Mouse (Mus musculus) cerebellum, adult 9-11 months (tissue): ENCODE measurements around the gene Sars2.
A peak's percentile ranks its signal among the peaks of the same experiment; 100 is the strongest.
"Not testable (repeated sequence)": the region's sequence is repeated elsewhere in the genome, so short reads cannot be mapped to it uniquely, and the experiment has no call there.

Source experiments
- DNase-seq: peaks from one replicate; pipeline ENCODE4 v3.0.0; 2022

Sars2 gene

DNA sequence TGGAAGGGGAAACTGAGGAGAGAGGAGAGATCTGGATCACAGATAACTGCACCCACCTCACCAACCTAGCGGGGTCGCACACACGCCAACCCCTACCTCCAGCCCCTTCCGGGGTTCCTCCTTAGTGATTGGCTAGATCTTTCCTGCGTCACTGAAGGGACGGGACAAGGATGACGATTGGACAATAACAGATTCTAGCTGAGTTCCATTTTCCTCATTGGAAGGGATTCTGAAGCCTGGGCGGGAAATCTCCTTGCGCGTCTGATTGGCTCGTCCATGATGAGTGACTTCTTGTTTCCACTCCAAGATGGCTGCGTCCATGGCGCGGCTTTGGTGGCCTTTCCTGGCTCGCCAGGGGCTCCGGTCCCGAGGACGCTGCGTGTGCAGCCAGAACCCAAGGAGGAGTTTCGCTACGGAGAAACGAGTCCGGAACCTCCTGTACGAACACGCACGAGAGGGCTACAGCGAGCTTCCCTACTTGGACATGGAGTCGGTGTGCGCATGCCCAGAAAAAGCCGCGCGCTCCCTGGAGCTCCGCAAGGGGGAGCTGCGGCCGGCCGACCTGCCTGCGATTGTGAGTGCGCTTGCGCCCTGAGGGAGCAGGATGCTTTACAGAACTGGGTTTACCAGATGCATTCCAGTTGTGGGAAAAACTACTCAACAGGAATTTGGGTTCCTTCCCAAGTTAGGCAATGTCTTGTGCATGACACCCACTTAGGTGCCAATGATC is at the start of gene Sars2, which contains the start of gene Mrps12:
Gene Sars2 (plus strand): TSS at position 284 of the 730 bp plus-strand sequence.
Gene Mrps12 (minus strand): TSS at position 112 of the 730 bp plus-strand sequence.
- peak; percentile 97 for DNase-seq

DNA sequence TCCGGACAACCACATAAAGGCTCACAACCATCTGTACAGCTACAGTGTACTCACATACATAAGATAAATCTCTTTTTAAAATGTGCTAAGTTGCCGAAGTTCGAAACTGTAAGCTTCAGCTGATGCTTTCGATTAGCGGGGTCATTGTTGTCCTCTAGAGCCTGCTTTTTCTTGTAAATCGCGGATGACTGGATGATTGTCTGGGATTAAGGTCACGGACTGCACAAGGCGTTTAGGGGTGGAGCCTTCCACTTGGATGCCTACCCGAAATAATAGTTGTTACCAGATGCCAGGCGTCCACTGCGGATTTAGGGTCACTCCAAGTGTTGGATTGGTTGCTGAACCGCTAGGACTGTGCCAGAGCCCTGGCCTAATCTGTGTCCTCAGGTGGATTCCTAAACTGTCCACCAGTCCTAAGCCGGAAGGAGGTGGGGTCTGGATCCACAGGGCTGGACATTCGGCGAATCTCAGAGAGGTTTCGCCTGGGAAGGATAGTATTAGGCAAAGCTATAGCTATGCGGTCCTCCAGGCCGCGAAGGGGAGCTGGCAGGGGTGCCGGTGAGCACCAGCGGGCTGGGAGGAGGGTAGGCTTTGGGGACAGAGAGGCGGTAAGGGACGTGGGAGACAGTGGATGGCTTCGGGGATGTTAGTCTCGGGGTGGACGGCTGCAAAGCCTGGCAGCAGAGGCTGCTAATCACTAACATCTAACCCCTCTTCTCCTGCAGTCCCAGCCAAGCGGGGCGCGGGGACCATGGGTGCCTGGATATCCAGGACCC is 49.1 kb upstream of the Sars2 start, which contains the start of gene Fbxo27:
Gene Fbxo27 (plus strand): TSS at position 305 of the 776 bp plus-strand sequence.
- peak; percentile 85 for DNase-seq

GRCm38 (mm10) chr7:28693321-28693966 is 48.3 kb upstream of the Sars2 start:
- DNase-seq, result peak; percentile 98

DNA sequence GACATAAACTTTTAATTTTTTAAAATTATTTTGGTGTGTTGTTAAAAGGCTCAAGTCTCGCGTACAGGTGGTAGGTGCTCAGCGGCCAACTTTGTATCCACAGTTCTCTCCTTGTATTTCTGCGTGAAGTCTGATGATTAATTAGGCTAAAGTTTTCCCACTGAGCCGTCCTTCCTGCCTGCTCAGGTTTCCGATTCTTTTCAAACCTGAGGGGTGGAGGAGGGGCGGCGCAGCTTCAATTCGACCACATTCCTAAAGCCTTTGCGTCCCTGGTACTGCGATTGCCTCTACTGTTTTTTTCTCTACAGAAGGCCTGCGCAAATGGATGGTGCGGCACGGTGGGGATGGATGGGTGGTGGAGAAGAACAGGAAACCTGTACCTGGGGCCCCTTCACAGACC is 47.4 kb upstream of the Sars2 start:
- peak; percentile 47 for DNase-seq

GRCm38 (mm10) chr7:28694966-28695511 is 46.8 kb upstream of the Sars2 start:
- peak; percentile 35 for DNase-seq

DNA sequence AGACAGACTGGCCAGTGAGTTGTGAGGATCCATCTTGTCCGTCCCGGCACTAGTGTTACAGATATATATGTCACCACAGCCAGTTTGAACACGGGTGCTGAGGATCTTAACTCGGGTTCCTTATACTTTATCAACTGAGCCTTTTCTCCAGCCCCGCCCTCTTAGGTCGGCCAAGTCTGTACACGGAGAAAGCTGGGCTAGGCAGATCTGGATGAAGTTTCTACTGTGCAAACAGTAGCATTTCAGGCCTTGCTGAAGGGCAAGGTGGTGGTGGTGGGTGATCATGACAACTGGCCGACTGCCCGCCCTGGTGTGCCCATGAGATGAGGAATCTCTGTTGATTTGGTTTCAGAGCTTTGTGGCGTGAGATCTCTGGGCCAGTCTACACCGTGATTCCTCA is 44.5 kb upstream of the Sars2 start:
- no peak for DNase-seq

DNA sequence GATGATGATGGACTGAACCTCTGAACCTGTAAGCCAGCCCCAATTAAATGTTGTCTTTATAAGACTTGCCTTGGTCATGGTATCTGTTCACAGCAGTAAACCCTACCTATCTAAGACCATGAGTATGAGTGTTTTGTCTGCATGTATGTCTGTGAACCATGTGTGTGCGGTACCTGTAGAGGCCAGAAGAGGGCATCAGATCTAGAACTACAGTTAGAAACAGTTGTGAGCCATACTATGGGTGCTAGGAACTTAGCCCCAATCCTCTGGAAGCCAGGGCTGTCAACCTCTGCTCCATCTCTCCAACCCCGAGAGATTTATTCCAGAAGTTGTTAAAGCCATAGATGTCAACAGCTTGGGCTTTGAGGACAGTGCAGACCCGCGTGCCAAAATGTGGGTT is 41.5 kb upstream of the Sars2 start:
- DNase-seq, result no peak

- DNase-seq, result not testable (repeated sequence)
Observed at GRCm38 (mm10) chr7:28701306-28701705, 40.5 kb upstream of the Sars2 start.

DNA sequence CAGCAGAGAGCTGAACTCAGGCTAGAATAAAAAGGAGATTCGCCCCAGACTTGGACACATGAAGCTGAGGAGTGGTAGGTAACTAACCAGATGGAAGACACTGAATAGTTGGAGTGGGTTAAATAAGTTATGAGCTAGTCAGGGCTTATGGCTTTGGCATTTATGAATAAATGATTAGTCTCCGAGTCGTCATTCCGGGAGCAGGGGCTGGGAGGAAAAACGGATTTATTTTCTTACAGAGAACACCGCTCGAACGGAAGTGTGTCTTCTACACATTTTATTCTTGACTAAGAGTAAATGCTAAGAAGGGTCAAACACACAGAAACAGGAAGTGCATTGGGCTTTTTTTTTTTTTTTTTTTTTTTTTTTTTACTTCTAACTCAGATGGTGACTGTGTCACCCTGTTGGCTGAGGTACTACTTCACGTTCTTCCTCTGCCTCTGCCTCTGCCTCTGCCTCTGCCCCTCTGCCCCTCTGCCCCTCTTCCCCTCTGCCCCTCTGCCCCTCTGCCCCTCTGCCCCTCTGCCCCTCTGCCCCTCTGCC is 39.1 kb upstream of the Sars2 start:
- no peak for DNase-seq

GRCm38 (mm10) chr7:28709454-28709853 is 32.3 kb upstream of the Sars2 start:
- no peak for DNase-seq

GRCm38 (mm10) chr7:28710962-28711361 is 30.8 kb upstream of the Sars2 start:
- no peak for DNase-seq

DNA sequence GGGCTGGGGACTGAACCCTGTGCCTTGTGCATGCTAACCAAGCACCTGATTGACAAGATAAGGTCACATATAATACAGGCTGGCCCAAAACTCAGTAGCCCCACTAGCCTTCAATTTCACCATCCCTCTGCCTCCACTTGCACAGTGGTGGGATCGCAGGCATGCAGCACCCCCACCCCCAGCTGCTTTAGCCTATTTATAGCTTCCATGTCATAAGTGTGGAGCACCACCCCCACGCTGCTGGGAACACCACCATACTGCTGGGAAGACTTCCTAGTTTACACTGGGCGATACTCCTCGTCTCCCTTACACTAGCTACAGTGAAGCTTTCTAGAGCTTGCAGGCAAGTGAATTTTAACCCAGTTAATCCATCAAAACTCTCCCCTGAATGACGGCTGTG is 27.1 kb upstream of the Sars2 start:
- DNase-seq, result no peak

DNA sequence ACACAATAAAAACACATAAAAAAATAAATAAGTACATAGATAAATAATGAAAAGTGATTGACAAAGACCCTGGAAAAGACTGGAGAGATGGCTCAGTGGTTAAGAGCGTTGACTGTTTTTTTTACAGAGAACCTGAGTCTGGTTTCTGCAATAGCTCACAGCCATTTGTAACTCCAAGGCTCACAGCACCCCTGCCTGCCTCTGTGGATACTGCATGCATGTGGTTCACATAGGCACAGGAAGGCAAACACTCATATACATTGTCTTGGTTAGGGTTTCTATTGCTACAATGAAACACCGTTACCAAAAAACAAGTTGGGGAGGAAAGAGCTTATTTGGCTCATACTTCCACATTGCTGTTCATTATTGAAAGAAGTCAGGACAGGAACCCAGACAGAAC is 26.2 kb upstream of the Sars2 start:
- DNase-seq, result no peak

- DNase-seq, result peak; percentile 55
Observed at GRCm38 (mm10) chr7:28716590-28717281, 25.1 kb upstream of the Sars2 start, which contains the start of gene Fbxo17. Fbxo17 (plus strand) TSS chr7:28716804.

DNA sequence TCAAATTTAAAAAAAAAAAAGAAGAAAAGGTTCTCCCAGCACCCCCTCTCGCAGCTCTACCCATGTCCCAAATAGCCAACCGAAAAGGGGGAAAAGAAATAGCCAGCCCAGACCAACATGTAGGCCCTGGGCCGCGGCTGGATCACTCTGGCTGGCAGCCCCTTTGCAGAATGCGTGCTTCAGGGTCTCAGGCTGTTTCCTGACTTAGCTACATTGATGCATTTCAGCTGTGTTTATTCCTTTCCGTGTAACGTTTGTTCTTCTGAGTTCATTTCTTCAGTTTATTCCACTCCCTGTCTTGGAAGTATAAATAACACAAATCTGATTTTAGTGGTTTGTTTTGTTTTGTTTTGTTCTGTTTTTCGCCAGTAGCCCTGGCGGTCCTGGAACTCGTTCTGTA is 24.1 kb upstream of the Sars2 start:
- DNase-seq, result no peak

GRCm38 (mm10) chr7:28719159-28719558 is 22.6 kb upstream of the Sars2 start:
- DNase-seq, result no peak

GRCm38 (mm10) chr7:28719650-28720049 is 22.1 kb upstream of the Sars2 start:
- no peak for DNase-seq

DNA sequence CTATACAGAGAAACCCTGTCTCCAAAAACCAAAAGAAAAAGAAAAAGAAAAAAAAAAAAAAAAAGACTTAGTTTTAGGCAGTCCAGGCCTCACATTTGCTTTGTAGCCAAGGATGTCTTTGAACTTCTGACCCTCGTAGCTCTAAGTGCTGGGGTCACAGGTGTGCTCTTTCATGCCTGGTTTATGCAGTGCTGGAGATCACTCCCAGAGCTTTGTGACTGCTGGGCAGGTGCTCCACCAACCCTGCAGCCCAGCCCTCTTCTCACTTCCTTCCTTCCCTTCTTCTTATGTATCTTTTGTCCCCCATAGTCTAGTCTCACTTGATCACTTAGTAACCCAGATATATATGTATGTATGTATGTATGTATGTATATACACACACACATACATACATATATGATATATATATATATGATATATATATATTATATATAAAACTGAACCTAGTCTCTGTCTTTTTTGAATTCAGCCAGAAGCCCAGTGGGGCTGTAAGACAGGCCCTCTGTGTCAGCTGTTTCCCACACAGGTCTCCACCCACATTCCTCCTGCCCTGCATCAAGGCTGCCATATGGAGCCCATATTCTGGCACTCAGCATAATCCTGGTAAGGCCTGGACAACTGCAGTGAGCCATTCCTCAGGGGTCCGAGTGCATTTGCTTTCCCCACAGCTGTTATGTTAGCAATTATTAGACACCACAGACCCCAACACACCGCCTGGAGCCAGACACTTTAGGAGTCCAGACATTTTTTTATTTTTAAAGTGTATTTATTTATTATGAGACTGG is 20.8 kb upstream of the Sars2 start:
- no peak for DNase-seq

DNA sequence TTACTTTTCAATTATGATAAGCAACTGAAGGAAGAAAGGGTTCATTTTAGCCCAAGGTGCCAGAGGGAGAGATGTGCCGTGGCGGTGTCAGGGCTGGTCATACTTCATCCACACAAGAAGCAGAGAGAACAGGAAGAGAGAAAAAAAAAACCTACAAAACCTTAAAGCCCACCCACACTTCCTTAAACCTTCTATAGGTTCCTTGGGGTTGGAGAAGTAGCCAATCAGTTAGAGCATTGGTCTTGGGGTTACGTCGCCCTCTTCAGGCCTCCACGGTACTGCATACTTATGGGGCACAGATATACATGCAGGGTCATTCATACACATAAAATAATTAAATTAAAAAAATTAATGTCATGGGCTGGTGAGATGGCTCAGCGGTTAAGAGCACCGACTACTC is 19.7 kb upstream of the Sars2 start:
- no peak for DNase-seq

GRCm38 (mm10) chr7:28724613-28725012 is 17.2 kb upstream of the Sars2 start:
- no peak for DNase-seq

DNA sequence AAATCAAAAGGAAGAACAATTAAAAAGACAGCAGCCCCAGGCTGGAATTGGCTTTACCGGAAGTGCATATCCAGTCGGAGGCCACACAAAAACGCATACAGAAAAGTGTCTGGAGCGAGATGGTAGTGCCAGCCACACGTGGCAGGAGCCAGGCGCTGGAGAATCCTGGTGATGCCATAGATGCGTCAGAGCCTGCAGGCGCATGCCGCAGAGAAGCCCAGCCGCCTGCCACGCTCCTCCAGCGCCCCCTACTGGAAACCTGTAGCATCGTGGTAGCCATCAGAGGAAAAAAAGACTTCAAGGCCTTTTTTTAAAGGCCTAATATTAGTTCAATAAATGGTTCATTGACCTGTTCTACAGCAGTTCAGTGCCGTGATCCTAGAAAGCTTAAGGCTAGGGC is 15.2 kb upstream of the Sars2 start:
- DNase-seq, result peak; percentile 82
